Mouse (Mus musculus): Measurements from ENCODE around the gene Epha4.

Gene Epha4

GRCm38 (mm10) chr1:77514963-77515650 lies at the start of gene Epha4:
Gene Epha4 (minus strand): TSS chr1:77515088.
- no peak for DNase-seq (ENCODE audit: extremely low spot score, low read depth, low spot score)

GRCm38 (mm10) chr1:77556199-77556598 lies 41.3 kb upstream of the Epha4 start:
- DNase-seq (ENCODE audit: extremely low spot score, low read depth, low spot score), result no peak

- no peak for DNase-seq (ENCODE audit: extremely low spot score, low read depth, low spot score)
Observed at GRCm38 (mm10) chr1:77551927-77552326, 37.0 kb upstream of the Epha4 start.

GRCm38 (mm10) chr1:77545722-77546121 lies 30.8 kb upstream of the Epha4 start:
- no peak for DNase-seq (ENCODE audit: extremely low spot score, low read depth, low spot score)

- no peak for DNase-seq (ENCODE audit: extremely low spot score, low read depth, low spot score)
Observed at GRCm38 (mm10) chr1:77545035-77545434, 30.1 kb upstream of the Epha4 start.

GRCm38 (mm10) chr1:77544279-77544678 lies 29.4 kb upstream of the Epha4 start:
- no peak for DNase-seq (ENCODE audit: extremely low spot score, low read depth, low spot score)

GRCm38 (mm10) chr1:77539945-77540344 lies 25.1 kb upstream of the Epha4 start:
- no peak for DNase-seq (ENCODE audit: extremely low spot score, low read depth, low spot score)

GRCm38 (mm10) chr1:77538559-77538958 lies 23.7 kb upstream of the Epha4 start:
- DNase-seq (ENCODE audit: extremely low spot score, low read depth, low spot score), result no peak

- DNase-seq (ENCODE audit: extremely low spot score, low read depth, low spot score), result no peak
Observed at GRCm38 (mm10) chr1:77535905-77536304, 21.0 kb upstream of the Epha4 start.

GRCm38 (mm10) chr1:77532576-77533183 lies 17.8 kb upstream of the Epha4 start:
- no peak for DNase-seq (ENCODE audit: extremely low spot score, low read depth, low spot score)

GRCm38 (mm10) chr1:77531934-77532575 lies 17.2 kb upstream of the Epha4 start:
- no peak for DNase-seq (ENCODE audit: extremely low spot score, low read depth, low spot score)

GRCm38 (mm10) chr1:77525082-77525481 lies 10.2 kb upstream of the Epha4 start:
- DNase-seq (ENCODE audit: extremely low spot score, low read depth, low spot score), result no peak

GRCm38 (mm10) chr1:77523354-77523753 lies 8.5 kb upstream of the Epha4 start:
- no peak for DNase-seq (ENCODE audit: extremely low spot score, low read depth, low spot score)

GRCm38 (mm10) chr1:77521640-77522539 lies 7.0 kb upstream of the Epha4 start:
- no peak for DNase-seq (ENCODE audit: extremely low spot score, low read depth, low spot score)

GRCm38 (mm10) chr1:77518715-77519114 lies 3.8 kb upstream of the Epha4 start:
- no peak for DNase-seq (ENCODE audit: extremely low spot score, low read depth, low spot score)

GRCm38 (mm10) chr1:77516203-77516991 lies 1.5 kb upstream of the Epha4 start:
- no peak for DNase-seq (ENCODE audit: extremely low spot score, low read depth, low spot score)

- no peak for DNase-seq (ENCODE audit: extremely low spot score, low read depth, low spot score)
Observed at GRCm38 (mm10) chr1:77515651-77515981, 728 bp upstream of the Epha4 start.

GRCm38 (mm10) chr1:77514325-77514962 lies 444 bp downstream of the Epha4 start:
- DNase-seq (ENCODE audit: extremely low spot score, low read depth, low spot score), result no peak

GRCm38 (mm10) chr1:77513959-77514324 lies 946 bp downstream of the Epha4 start:
- no peak for DNase-seq (ENCODE audit: extremely low spot score, low read depth, low spot score)

- DNase-seq (ENCODE audit: extremely low spot score, low read depth, low spot score), result no peak
Observed at GRCm38 (mm10) chr1:77513411-77513941, 1.4 kb downstream of the Epha4 start.

Measured in hindlimb bud, embryonic 11.5 days (tissue).